ENCODE assay signal across 10 mouse cellular contexts in the genomic region with DNA sequence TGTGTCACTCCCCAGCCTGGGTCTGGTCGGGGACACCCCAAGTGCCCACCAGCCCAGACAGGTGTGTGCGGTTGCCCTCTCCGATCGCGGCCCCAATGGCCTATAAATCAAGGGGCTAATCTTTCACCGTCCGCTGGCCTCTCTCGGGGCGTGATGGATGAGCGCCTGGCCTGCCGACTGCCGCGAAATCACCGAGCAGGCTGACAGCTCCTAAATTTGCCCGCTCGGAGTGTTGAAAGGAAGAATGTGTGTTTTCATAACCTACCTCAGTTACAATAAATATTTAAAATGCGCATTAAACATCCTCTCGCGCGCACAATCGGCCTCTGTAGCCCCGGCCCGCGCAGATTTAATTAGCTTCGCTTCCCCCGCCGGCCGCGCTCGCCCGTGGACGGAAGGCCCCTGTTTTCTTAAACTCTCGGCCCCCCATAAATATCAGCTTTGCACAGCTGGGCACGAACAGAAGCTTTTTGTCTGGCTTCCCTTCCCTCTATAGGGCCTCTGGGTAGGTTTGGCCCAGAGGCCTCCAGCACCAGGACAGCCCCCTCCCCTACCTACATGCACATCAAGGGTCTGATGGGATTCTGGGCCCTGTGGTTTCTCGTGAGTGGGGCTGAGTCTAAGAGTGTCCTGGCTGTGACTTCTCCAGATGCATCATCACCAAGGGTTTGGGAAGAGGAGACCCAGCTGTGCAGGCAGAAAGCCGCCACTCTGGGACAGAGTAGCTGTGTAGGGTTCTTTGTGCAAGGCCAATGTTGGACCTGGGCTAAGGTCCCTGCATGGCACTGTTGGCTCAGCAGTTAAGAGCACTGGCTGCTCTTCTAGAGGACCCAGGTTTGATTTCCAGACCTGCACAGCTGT.
DNase-seq lines count a peak whose midpoint lies in the region; ATAC-seq and TF ChIP-seq lines count a peak whose summit lies in the region.
"Had no signal": no experiment of that assay in that cellular context is flagged by ENCODE, and none has a peak within 500 bp of the region (broad histone marks: within the 10 kb centered on the region; RNA-seq: fewer than 3 reads in every experiment).

No protein-coding gene starts in this region.

- no peak overlapping the region for H3K4me3 ChIP-seq in kidney, embryonic 14.5 days (ENCODE audit: low read length)
- H3K4me3 ChIP-seq in kidney, adult 2 months (ENCODE audit: insufficient read depth, low read depth, low read length) = no peak overlapping the region
- no peak overlapping the region for H3K4me3 ChIP-seq in embryonic facial prominence, embryonic 15.5 days (replicated peaks)
- peak overlapping the region; percentile 15 for H3K4me3 ChIP-seq in limb, embryonic 12.5 days (replicated peaks)
- no peak overlapping the region for H3K4me3 ChIP-seq in neural tube, embryonic 15.5 days (replicated peaks)
- no peak overlapping the region for H3K4me3 ChIP-seq in heart, adult 2 months

- peaks cover 19% of the 10 kb centered on the region for H3K4me1 ChIP-seq in kidney, embryonic 14.5 days (ENCODE audit: control insufficient read depth, insufficient read depth, low read length)
- no peaks in the 10 kb centered on the region for H3K4me1 ChIP-seq in kidney, adult 2 months (ENCODE audit: control insufficient read depth, insufficient read depth, low read length)
- H3K4me1 ChIP-seq in embryonic facial prominence, embryonic 15.5 days = peaks cover 8% of the 10 kb centered on the region
- H3K4me1 ChIP-seq in limb, embryonic 12.5 days (replicated peaks) = peaks cover 25% of the 10 kb centered on the region
- H3K4me1 ChIP-seq in neural tube, embryonic 15.5 days = peaks cover 26% of the 10 kb centered on the region
- H3K4me1 ChIP-seq in heart, adult 2 months (ENCODE audit: control insufficient read depth, insufficient read depth, low read length) = no peaks in the 10 kb centered on the region

- H3K4me2 ChIP-seq in kidney, embryonic 14.5 days (replicated peaks; ENCODE audit: low read depth, low read length) = peak overlapping the region; percentile 32
- H3K4me2 ChIP-seq in embryonic facial prominence, embryonic 15.5 days (replicated peaks) = no peak overlapping the region
- peak overlapping the region; percentile 44 for H3K4me2 ChIP-seq in limb, embryonic 12.5 days
- peak overlapping the region; percentile 42 for H3K4me2 ChIP-seq in neural tube, embryonic 15.5 days

- TF ChIP-seq EP300 in heart, adult 2 months (IDR thresholded peaks at IDR 0.05; ENCODE audit: insufficient read depth, low read depth, low read length) = no peak

- no peak for DNase-seq in kidney, adult 2 months
- DNase-seq in left cerebral cortex, adult 18-20 months (ENCODE audit: low spot score in 2 of 2) = no peak
- no peak for DNase-seq in heart, adult 2 months
- DNase-seq: cerebellum, postnatal 36 days; lung, adult 2 months had no signal

- H3K9ac ChIP-seq in kidney, embryonic 14.5 days (ENCODE audit: low read depth, low read length) = peak overlapping the region; percentile 37; the same call in 1 of the 2 replicates
- H3K9ac ChIP-seq in embryonic facial prominence, embryonic 15.5 days = no peak overlapping the region
- H3K9ac ChIP-seq in limb, embryonic 12.5 days (replicated peaks) = no peak overlapping the region
- H3K9ac ChIP-seq in neural tube, embryonic 15.5 days (replicated peaks) = no peak overlapping the region
- H3K9ac ChIP-seq in heart, adult 2 months (ENCODE audit: low read depth, low read length) = no peak overlapping the region

- no peaks in the 10 kb centered on the region for H3K79me2 ChIP-seq in heart, adult 2 months (replicated peaks; ENCODE audit: control insufficient read depth, insufficient read depth, low read length)

- TF ChIP-seq POLR2A in kidney, adult 2 months (IDR thresholded peaks at IDR 0.05; ENCODE audit: low read depth, low read length) = no peak
- TF ChIP-seq POLR2A in heart, adult 2 months (IDR thresholded peaks at IDR 0.05; ENCODE audit: insufficient read depth, low read depth, low read length) = no peak

- peaks cover 38% of the 10 kb centered on the region for H3K27me3 ChIP-seq in kidney, embryonic 14.5 days (ENCODE audit: control insufficient read depth, insufficient read depth, low read length)
- H3K27me3 ChIP-seq in kidney, adult 2 months (replicated peaks; ENCODE audit: control insufficient read depth, insufficient read depth, low read length) = no peaks in the 10 kb centered on the region
- H3K27me3 ChIP-seq in embryonic facial prominence, embryonic 15.5 days = peaks cover 23% of the 10 kb centered on the region
- H3K27me3 ChIP-seq in limb, embryonic 12.5 days = peaks cover 85% of the 10 kb centered on the region
- H3K27me3 ChIP-seq in neural tube, embryonic 15.5 days (replicated peaks) = peaks cover 28% of the 10 kb centered on the region
- no peaks in the 10 kb centered on the region for H3K27me3 ChIP-seq in heart, adult 2 months (ENCODE audit: control insufficient read depth, insufficient read depth, low read length)

- peak; percentile 81 for ATAC-seq in kidney, embryonic 14.5 days (ENCODE audit: low FRiP score, low TSS enrichment)
- peak; percentile 21; the same call in 1 of the 2 replicates for ATAC-seq in embryonic facial prominence, embryonic 15.5 days (ENCODE audit: insufficient number of reproducible peaks, low FRiP score, low TSS enrichment, low read depth)
- ATAC-seq in limb, embryonic 12.5 days (ENCODE audit: insufficient number of reproducible peaks, insufficient read depth, low FRiP score, low TSS enrichment, low read depth) = peak; percentile 80
- peak; percentile 42 for ATAC-seq in neural tube, embryonic 15.5 days (ENCODE audit: low FRiP score)
- no peak for ATAC-seq in CD4-positive, CD25-positive, alpha-beta regulatory T cell, adult 4 months

- TF ChIP-seq CTCF in kidney, adult 2 months (conservative IDR thresholded peaks at IDR 0.05; ENCODE audit: insufficient read depth, insufficient read length, low read depth, low read length) = no peak
- no peak for TF ChIP-seq CTCF in heart, adult 2 months (IDR thresholded peaks at IDR 0.05)

- H3K36me3 ChIP-seq in kidney, embryonic 14.5 days (ENCODE audit: control insufficient read depth, insufficient read depth, low read length) = no peaks in the 10 kb centered on the region
- H3K36me3 ChIP-seq in kidney, adult 2 months (ENCODE audit: control insufficient read depth, insufficient read depth, low read length) = no peaks in the 10 kb centered on the region
- no peaks in the 10 kb centered on the region for H3K36me3 ChIP-seq in embryonic facial prominence, embryonic 15.5 days
- H3K36me3 ChIP-seq in limb, embryonic 12.5 days = no peaks in the 10 kb centered on the region
- no peaks in the 10 kb centered on the region for H3K36me3 ChIP-seq in neural tube, embryonic 15.5 days
- no peaks in the 10 kb centered on the region for H3K36me3 ChIP-seq in heart, adult 2 months (ENCODE audit: control insufficient read depth, insufficient read depth, low read length)

- 0 out of 2 replicates have a peak overlapping the region, but pooled peaks have one; percentile 30 for H3K27ac ChIP-seq in kidney, embryonic 14.5 days (ENCODE audit: low read depth, low read length)
- no peak overlapping the region for H3K27ac ChIP-seq in kidney, adult 2 months (ENCODE audit: insufficient read depth, low read depth, low read length)
- no peak overlapping the region for H3K27ac ChIP-seq in embryonic facial prominence, embryonic 15.5 days (replicated peaks)
- peak overlapping the region; percentile 81 for H3K27ac ChIP-seq in limb, embryonic 12.5 days
- H3K27ac ChIP-seq in neural tube, embryonic 15.5 days (replicated peaks) = peak overlapping the region; percentile 61
- H3K27ac ChIP-seq in heart, adult 2 months = no peak overlapping the region

- 1% methylated on average over 36 of the region's 36 CpGs for WGBS in kidney, embryonic 14.5 days
- WGBS in kidney, adult 2 months = 32% methylated on average over 36 of the region's 36 CpGs
- 27% methylated on average over 36 of the region's 36 CpGs for WGBS in embryonic facial prominence, embryonic 15.5 days
- WGBS in limb, embryonic 12.5 days = 7% methylated on average over 36 of the region's 36 CpGs
- WGBS in neural tube, embryonic 15.5 days = 5% methylated on average over 36 of the region's 36 CpGs
- 54% methylated on average over 36 of the region's 36 CpGs for WGBS in heart, adult 2 months

- intact Hi-C loops in heart, adult 2 months (cut with DNase I) = no loop called here

- no peaks in the 10 kb centered on the region for H3K9me3 ChIP-seq in kidney, embryonic 14.5 days (ENCODE audit: control insufficient read depth, low read length)
- H3K9me3 ChIP-seq in embryonic facial prominence, embryonic 15.5 days (replicated peaks) = no peaks in the 10 kb centered on the region
- H3K9me3 ChIP-seq in limb, embryonic 12.5 days = no peaks in the 10 kb centered on the region
- H3K9me3 ChIP-seq in neural tube, embryonic 15.5 days (replicated peaks) = no peaks in the 10 kb centered on the region

Comparison
In these comparisons a context has a peak if more than half of its experiments do, and no peak if none do; other contexts are left out.
1. H3K27ac ChIP-seq: peak in kidney, embryonic 14.5 days (single experiment), limb, embryonic 12.5 days (single experiment) and neural tube, embryonic 15.5 days (single experiment); none in kidney, adult 2 months (single experiment), embryonic facial prominence, embryonic 15.5 days (single experiment) and heart, adult 2 months (single experiment).